Mouse (Mus musculus): ENCODE measurements at regions not wholly inside any gene's neighbourhood (a gene's known extent, or its start where the extent isn't known, plus 50 kb on each side); places are given as distances from the start of the nearest gene placed in this dataset.

DNA sequence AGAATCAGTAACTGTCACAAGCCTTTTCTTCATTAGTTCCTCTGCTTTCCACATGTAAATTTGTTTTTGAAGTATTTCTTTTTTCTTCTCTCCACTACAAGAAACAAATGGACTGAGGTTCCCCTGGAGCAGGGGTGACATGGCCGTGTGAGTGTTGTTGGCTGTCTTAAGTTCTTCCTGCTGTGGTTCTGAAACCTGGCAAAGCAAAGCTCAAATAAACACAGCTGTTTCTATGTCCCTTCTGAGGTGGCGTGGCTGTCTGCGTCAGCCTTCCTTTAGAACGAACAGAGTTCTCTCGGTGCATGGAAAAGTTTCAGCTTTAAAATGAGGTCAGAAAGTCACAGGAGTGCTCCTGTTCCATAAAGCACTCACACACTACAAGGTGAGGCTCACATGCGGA, 354.3 kb downstream of the Bmp2 start:
- whole genome bisulfite sequencing, result 34% methylated on average over 6 of the region's 6 CpGs

More for the DNA sequence above, 354.3 kb downstream of the Bmp2 start:
- peak; percentile 53 for DNase-seq
- H3K9me3 ChIP-seq (ENCODE audit: low read depth, low read length), result no peaks in the 10 kb centered on the region
- H3K4me3 ChIP-seq (ENCODE audit: low read depth, low read length), result no peak overlapping the region
- no peaks in the 10 kb centered on the region for H3K36me3 ChIP-seq (ENCODE audit: insufficient read depth)
- no peak overlapping the region for H3K27ac ChIP-seq (ENCODE audit: low read depth)
- ATAC-seq (ENCODE audit: insufficient read depth), result peak; percentile 69; the same call in 1 of the 2 replicates
- H3K4me1 ChIP-seq (ENCODE audit: insufficient read depth), result no peaks in the 10 kb centered on the region
- no peak for TF ChIP-seq CTCF (IDR thresholded peaks at IDR 0.05; ENCODE audit: low read depth)
- H3K9ac ChIP-seq, result no peak overlapping the region
- no peak overlapping the region for H3K4me2 ChIP-seq
- H3K27me3 ChIP-seq (ENCODE audit: insufficient read depth, low read length), result no peaks in the 10 kb centered on the region

All from lung, embryonic 14.5 days (tissue).